Mouse (Mus musculus) frontal cortex, postnatal 10 days (tissue): ENCODE results near the gene Trp73.

Source experiments
- DNase-seq, 2 experiments: peaks; one replicate each; pipeline ENCODE4 v3.0.0; 2022; ENCODE audit warnings: low spot score in 2 of 2, mixed read lengths in 1 of 2

Gene Trp73

GRCm38 (mm10) chr4:154140182-154140212 is at the start of gene Trp73:
Gene Trp73, minus strand, starts transcription at chr4:154140208.
- no peak for DNase-seq

- no peak for DNase-seq
These were observed 48.9 kb upstream of the Trp73 start for GRCm38 (mm10) chr4:154188948-154189347.

GRCm38 (mm10) chr4:154186002-154186537 is 46.1 kb upstream of the Trp73 start:
- no peak for DNase-seq

GRCm38 (mm10) chr4:154185001-154185400 is 45.0 kb upstream of the Trp73 start:
- no peak for DNase-seq

GRCm38 (mm10) chr4:154183566-154183965 is 43.6 kb upstream of the Trp73 start:
- no peak for DNase-seq

GRCm38 (mm10) chr4:154181001-154181400 is 41.0 kb upstream of the Trp73 start:
- no peak for DNase-seq

GRCm38 (mm10) chr4:154177257-154177656 is 37.2 kb upstream of the Trp73 start:
- DNase-seq, result no peak

GRCm38 (mm10) chr4:154171931-154172604 is 32.1 kb upstream of the Trp73 start:
- no peak for DNase-seq

- no peak for DNase-seq
These were observed 31.3 kb upstream of the Trp73 start for GRCm38 (mm10) chr4:154171151-154171930.

- DNase-seq, result no peak
These were observed 30.6 kb upstream of the Trp73 start, which contains the start of gene Megf6 for GRCm38 (mm10) chr4:154170506-154171150. Gene Megf6, plus strand, starts transcription at chr4:154170730.

- DNase-seq, result no peak
These were observed 30.0 kb upstream of the Trp73 start for GRCm38 (mm10) chr4:154170021-154170420.

- DNase-seq, result no peak
These were observed 27.0 kb upstream of the Trp73 start for GRCm38 (mm10) chr4:154167053-154167452.

- DNase-seq, result peak in 1 of 2 experiments; percentile 65
These were observed 23.3 kb upstream of the Trp73 start for GRCm38 (mm10) chr4:154163296-154163695.

GRCm38 (mm10) chr4:154160538-154161390 is 20.8 kb upstream of the Trp73 start, which contains the start of gene Tprgl:
Gene Tprgl, minus strand, starts transcription at chr4:154160666.
- peak; percentile 92 to 96 for DNase-seq

- DNase-seq, result no peak
These were observed 20.0 kb upstream of the Trp73 start for GRCm38 (mm10) chr4:154159961-154160537.

GRCm38 (mm10) chr4:154159002-154159401 is 19.0 kb upstream of the Trp73 start:
- peak; percentile 58 to 80 for DNase-seq

GRCm38 (mm10) chr4:154157970-154158662 is 18.1 kb upstream of the Trp73 start:
- DNase-seq, result no peak

- no peak for DNase-seq
These were observed 16.0 kb upstream of the Trp73 start for GRCm38 (mm10) chr4:154156050-154156449.

GRCm38 (mm10) chr4:154154104-154154503 is 14.1 kb upstream of the Trp73 start:
- no peak for DNase-seq

- DNase-seq, result no peak
These were observed 6.3 kb upstream of the Trp73 start for GRCm38 (mm10) chr4:154146342-154146741.

- DNase-seq, result no peak
These were observed 4.7 kb upstream of the Trp73 start for GRCm38 (mm10) chr4:154144712-154145111.
